Mouse (Mus musculus) C2C12 (cell line): ENCODE measurements around the gene Etnk2. TPM values are rescaled to one million over a fixed set of nuclear protein-coding genes. Genes with fewer than 3 reads are reported as not detected.
"Not testable (repeated sequence)": the region's sequence is repeated elsewhere in the genome, so short reads cannot be mapped to it uniquely, and the experiment has no call there.

Experiments
- H3K27me3 ChIP-seq: one replicate; pipeline ENCODE4 v1.6.1; 2011; ENCODE audit not compliant: control insufficient read depth, insufficient read depth, insufficient read length
- H3K36me3 ChIP-seq: one replicate; pipeline ENCODE4 v1.6.1; 2011; ENCODE audit not compliant: control insufficient read depth, insufficient read depth
- H3K4me3 ChIP-seq: one replicate; pipeline ENCODE4 v1.5.1; 2011; ENCODE audit warnings: mild to moderate bottlenecking, control low read depth; ENCODE audit not compliant: poor library complexity, insufficient read depth, severe bottlenecking
- H3K79me2 ChIP-seq: one replicate; pipeline ENCODE4 v1.6.1; 2011; ENCODE audit not compliant: control insufficient read depth, insufficient read depth
- H3K79me3 ChIP-seq: one replicate; pipeline ENCODE4 v1.6.1; 2011; ENCODE audit warnings: low read depth, control low read depth
- H3ac ChIP-seq: one replicate; pipeline ENCODE3; 2011; ENCODE audit warnings: low read depth; ENCODE audit not compliant: control insufficient read depth, insufficient read length
- CEBPB ChIP-seq: IDR thresholded peaks from one replicate; pipeline ENCODE4 v1.6.1; 2011; ENCODE audit warnings: low read depth, mild to moderate bottlenecking, control low read depth, moderate library complexity
- CTCF ChIP-seq: IDR thresholded peaks from one replicate; pipeline ENCODE4 v1.5.1; 2011; ENCODE audit not compliant: control insufficient read depth, insufficient read depth, insufficient read length
- FOSL1 ChIP-seq: IDR thresholded peaks from one replicate; pipeline ENCODE4 v1.8.0; 2011; ENCODE audit warnings: mild to moderate bottlenecking, low read length; ENCODE audit not compliant: poor library complexity, insufficient read depth, severe bottlenecking
- MAX ChIP-seq: IDR thresholded peaks from one replicate; pipeline ENCODE4 v1.6.1; 2011; ENCODE audit warnings: mild to moderate bottlenecking, control low read depth
- MYOD1 ChIP-seq: IDR thresholded peaks from one replicate; pipeline ENCODE4 v1.6.1; 2011; ENCODE audit warnings: low read depth; ENCODE audit not compliant: control insufficient read depth, insufficient read length
- MYOG ChIP-seq: IDR thresholded peaks from one replicate; pipeline ENCODE4 v1.6.1; 2011; ENCODE audit not compliant: control insufficient read depth, insufficient read length; ENCODE audit errors: extremely low read depth
- USF1 ChIP-seq: IDR thresholded peaks from one replicate; pipeline ENCODE4 v1.6.1; 2011; ENCODE audit warnings: low read depth, mild to moderate bottlenecking, control low read depth, moderate library complexity
- polyA plus RNA-seq: library from polyadenylated mRNA; unstranded; fragments of >200 nt; fragmentation: generic; extraction: Trizol; gene quantifications from one replicate; pipeline ENCODE4 v1.2.1, GENCODE M21; 2012; ENCODE audit warnings: missing spikeins

Etnk2 gene
- polyA plus RNA-seq, 1 experiment = not detected

- Histone ChIP-seq H3K79me2 (no peaks in the 10 kb centered on the region), H3K27me3 (peaks cover 49% of the 10 kb centered on the region), H3K79me3 (no peaks in the 10 kb centered on the region), H3K4me3 (no peak overlapping the region), H3K36me3 (no peaks in the 10 kb centered on the region), H3ac (no peak overlapping the region)
- TF ChIP-seq MYOD1 (no peak), MYOG (no peak), USF1 (no peak), CEBPB (no peak), CTCF (no peak), MAX (no peak), FOSL1 (no peak)
Measured at GRCm38 (mm10) chr1:133331142-133331541, 32.2 kb upstream of the Etnk2 start.

DNA sequence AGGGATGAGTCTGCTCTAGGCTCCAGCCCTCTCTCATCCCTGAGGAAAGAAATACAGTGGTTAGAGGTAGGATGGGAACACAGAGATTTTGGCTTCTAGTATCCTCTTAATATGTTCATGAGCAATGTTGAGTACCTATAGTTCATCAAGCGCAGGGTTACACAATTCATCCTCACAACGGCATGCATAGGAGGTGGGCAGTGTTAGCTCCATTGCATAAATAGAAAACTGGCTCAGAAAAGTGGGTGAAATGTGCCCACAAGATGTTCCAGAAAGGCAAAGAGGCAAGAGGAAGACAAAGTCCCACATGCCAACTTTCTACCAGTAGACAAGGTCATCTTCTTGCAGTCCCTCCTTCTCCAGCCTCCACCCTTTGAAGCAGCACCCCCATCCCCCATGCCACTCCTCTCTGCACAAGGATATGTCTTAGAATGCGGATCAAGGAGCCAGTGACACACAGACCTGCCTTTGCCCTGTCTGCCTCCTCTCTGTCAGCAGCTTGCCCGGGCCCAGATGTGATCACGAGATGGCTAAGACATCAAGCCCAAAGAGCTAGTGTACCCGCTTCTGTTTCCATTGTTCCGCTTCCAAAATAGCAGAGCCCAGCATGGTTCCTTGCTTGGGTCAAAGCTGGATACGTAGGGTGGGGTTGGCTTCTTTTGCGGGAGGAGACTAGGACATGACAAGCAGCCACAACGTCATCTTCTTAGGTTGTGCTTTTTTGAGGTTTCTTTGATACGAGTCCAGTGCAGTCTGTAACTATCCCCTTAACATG is 30.5 kb upstream of the Etnk2 start:
- no peaks in the 10 kb centered on the region for H3K79me2 ChIP-seq
- no peak overlapping the region for H3K4me3 ChIP-seq
- no peaks in the 10 kb centered on the region for H3K36me3 ChIP-seq
- H3K79me3 ChIP-seq = no peaks in the 10 kb centered on the region
- peaks cover 44% of the 10 kb centered on the region for H3K27me3 ChIP-seq
- no peak overlapping the region for H3ac ChIP-seq
- TF ChIP-seq FOSL1 (no peak), MYOD1 (no peak), MYOG (no peak), CTCF (no peak), USF1 (no peak), MAX (no peak), CEBPB (no peak)

DNA sequence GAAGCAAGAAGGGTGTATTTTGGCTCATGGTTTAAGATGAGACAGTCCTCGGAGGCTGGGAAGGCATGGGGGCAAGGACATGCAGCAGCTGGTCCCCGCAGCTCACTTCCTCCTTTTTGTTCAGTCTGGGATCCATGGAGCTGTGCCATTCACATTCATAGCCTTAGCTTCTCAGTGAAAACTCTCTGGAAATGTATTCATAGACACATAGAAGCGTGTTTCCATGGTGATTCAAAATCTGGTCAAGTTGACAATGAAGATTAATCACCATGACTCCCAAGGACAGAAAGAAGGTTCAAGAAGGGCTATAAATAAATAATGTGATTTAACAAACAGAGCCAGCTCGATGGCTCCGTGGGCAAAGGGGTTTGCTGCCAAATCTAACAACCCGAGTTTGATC is 29.4 kb upstream of the Etnk2 start:
- peaks cover 33% of the 10 kb centered on the region for H3K27me3 ChIP-seq
- H3K79me3 ChIP-seq = no peaks in the 10 kb centered on the region
- no peaks in the 10 kb centered on the region for H3K79me2 ChIP-seq
- H3ac ChIP-seq = no peak overlapping the region
- H3K36me3 ChIP-seq = no peaks in the 10 kb centered on the region
- TF ChIP-seq MAX (no peak), USF1 (no peak), CTCF (no peak), CEBPB (no peak), FOSL1 (no peak)
- H3K4me3 ChIP-seq = no peak overlapping the region

GRCm38 (mm10) chr1:133340403-133340802 is 23.0 kb upstream of the Etnk2 start:
- H3K79me3 ChIP-seq, H3K79me2 ChIP-seq, H3K36me3 ChIP-seq, H3K4me3 ChIP-seq, H3ac ChIP-seq: not testable (repeated sequence)
- peaks cover 14% of the 10 kb centered on the region for H3K27me3 ChIP-seq

DNA sequence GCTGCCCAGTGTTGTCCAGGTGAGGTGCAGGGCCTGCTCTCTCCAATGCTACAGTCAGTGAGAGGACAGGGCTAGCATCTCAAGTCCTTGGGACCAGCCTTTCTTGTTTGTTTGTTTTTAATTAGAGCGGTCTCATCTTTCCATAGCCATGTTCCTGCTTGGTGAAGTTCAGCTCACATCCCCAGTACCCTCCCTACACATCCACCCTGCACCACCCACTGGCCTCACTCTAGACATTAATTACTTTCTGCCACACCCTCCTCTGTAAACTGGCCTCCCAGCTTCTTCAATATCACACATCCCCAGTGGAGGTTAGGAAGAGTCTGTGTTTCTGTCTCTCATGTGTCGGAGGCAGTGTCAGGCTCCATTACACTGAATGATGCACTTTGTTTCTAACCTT is 19.0 kb upstream of the Etnk2 start:
- no peak overlapping the region for H3ac ChIP-seq
- H3K4me3 ChIP-seq = no peak overlapping the region
- H3K79me2 ChIP-seq = no peaks in the 10 kb centered on the region
- TF ChIP-seq CTCF (no peak), CEBPB (no peak), MAX (no peak), MYOG (no peak)
- no peaks in the 10 kb centered on the region for H3K79me3 ChIP-seq
- no peaks in the 10 kb centered on the region for H3K36me3 ChIP-seq
- H3K27me3 ChIP-seq = peaks cover 33% of the 10 kb centered on the region

GRCm38 (mm10) chr1:133346531-133346930 is 16.8 kb upstream of the Etnk2 start:
- Histone ChIP-seq H3ac (no peak overlapping the region), H3K79me3 (no peaks in the 10 kb centered on the region), H3K36me3 (no peaks in the 10 kb centered on the region), H3K27me3 (peaks cover 43% of the 10 kb centered on the region), H3K4me3 (no peak overlapping the region), H3K79me2 (no peaks in the 10 kb centered on the region)
- TF ChIP-seq CTCF = no peak
- TF ChIP-seq CEBPB = no peak
- no peak for TF ChIP-seq MYOD1
- no peak for TF ChIP-seq MYOG
- no peak for TF ChIP-seq MAX
- TF ChIP-seq FOSL1 = no peak
- TF ChIP-seq USF1 = no peak
